Mouse (Mus musculus) embryo, embryonic 10 days (tissue): ENCODE results near the gene Asic2.

Experiments used
- DNase-seq: peaks from one replicate; pipeline ENCODE4 v3.0.0-alpha.2; 2015; ENCODE audit warnings: low spot score

The Asic2 gene

DNA sequence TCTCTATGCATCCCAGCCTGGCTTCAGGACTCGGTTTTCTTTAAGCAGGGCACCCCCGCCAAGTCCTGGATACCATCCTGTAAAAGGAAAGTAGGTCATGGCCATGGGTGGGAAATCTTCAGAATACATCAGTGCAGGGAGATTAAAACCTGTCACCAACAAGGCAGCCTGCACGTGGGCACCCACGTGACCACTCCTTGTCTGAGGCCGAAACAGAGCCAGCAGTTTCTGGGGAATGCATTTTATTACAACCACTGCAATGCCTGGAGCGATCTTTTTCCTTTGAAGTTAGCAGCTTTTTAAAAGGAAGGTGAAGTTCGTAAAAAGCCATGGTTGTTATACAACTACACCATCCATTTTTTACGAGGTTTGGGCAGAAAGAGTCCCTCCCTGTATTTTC lies 873.7 kb downstream of the Asic2 start:
- DNase-seq = no peak

DNA sequence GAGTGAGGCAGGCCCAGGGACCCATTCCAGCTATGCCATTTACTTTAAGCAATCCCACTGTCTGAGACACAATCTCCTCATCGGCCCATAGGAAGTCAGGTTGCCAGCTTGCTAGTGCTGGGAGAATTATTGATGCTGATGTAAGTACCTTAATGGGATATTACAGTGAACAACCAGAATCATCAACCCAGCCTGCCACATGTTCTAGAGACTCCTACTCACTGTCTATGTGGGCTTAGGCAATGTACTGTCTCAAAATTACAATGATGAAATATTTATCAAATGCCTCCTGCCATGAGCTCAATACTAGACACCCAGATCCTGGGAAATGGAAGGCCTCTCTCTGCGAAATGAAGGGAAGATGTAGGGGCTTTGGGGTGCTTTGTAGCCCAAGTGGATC lies 876.1 kb downstream of the Asic2 start:
- DNase-seq = no peak

DNA sequence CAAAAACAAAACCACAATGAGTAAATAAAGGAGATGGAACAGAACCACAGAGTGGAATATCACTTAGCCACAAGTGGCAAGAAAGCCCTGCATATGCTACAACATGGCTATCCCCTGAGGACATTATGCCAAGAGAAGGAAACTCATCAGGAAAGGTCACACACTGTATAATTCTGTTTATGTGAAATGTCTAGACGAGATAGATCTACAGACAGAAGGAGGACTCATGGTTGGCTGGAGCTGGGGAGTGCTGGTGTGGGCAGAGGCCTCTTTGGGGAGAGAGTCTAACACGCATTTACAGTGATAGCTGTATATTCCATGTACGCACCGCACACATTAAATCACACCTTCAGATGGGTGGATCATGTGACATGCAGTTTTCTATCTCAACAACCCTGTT lies 884.4 kb downstream of the Asic2 start:
- no peak for DNase-seq

DNA sequence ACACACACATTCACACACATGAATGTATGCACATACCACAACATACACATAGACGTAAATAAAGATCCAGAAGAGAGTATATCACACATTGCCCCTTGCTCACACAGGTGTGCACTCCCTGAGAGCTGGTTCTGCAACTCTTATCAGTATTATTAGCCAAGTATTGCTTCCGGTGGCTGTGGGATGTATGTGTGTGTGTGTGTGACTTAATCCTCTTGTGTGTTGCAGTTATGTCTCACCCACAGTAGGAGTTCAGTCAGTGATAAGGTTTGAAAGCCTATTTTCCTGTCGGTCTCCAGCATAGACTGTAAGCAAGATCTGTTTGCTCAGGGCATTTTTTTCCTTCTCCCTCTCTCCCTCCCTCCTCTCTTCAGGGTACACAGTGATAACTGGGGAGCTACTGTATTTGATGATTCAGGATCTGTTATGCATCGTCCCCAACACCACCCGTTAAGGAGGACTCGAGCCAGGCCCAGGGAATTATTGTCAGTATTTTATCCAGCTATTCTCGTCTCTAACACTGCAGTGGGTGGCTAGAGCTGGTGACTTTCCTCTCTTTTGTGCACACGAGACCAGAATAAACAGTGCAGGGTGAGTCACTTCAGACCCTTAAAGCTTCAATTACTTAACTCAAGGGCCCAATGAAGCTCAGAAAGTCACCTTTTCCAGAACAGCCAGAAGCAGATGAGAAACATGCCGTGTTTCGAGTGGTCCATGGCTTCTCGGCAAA lies 888.0 kb downstream of the Asic2 start:
- no peak for DNase-seq

DNA sequence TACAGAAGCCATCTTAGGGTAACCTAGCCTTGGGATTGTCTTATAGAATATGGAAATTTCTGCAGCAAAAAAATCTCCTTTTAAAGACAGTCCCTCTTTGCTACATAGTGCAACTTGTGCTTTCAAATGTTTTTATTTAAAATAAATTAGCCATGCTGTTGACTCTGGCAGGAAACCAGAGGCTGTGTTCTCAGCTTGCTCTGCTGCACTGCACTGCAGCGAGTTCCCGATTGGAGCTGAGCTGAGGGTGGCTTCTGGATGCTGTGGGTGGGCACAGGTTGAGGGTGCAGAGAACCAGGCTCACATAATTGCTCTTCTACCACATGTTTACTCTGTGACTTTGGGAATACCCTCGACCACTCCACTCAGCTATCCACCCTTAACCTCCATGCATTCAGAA lies 889.0 kb downstream of the Asic2 start:
- DNase-seq = no peak

DNA sequence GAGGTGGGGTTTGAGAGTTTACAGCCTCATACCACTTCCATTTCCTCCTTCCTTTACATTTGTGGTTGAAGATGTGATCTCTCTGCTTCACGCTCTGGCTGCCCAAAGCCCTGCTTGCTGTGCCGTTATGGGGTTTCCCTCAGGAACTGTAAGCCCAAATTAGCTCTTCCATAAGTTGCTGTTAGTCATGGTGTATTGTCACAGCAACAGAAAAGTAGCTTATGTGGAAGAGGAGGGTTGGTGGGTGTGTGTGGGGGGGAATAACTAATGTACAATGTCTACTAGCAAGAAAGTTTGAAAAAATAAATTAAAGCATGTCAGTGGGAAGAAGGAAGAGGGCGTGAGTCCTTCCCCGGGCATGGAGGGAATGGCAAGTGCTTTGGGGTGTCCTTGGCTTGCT lies 896.4 kb downstream of the Asic2 start:
- no peak for DNase-seq

DNA sequence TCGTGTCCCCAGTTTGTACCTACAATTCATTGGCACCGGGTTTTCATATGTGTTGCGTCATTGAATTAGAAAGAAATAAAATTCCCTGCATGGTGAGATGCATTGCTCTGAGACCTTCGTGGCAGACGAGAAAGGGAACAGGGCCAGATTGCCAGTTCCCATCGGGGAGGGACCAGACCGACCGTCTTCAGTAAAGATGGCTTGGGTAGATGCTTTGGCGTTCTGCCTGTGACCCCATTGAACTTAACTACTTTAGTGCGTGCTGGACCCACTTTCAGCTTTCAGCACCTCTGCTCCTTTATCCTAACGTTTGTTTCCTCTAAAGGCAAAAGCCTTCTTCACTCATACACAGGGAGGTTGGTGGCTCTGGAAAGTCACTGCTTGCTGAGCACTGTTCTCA lies 902.9 kb downstream of the Asic2 start:
- no peak for DNase-seq

DNA sequence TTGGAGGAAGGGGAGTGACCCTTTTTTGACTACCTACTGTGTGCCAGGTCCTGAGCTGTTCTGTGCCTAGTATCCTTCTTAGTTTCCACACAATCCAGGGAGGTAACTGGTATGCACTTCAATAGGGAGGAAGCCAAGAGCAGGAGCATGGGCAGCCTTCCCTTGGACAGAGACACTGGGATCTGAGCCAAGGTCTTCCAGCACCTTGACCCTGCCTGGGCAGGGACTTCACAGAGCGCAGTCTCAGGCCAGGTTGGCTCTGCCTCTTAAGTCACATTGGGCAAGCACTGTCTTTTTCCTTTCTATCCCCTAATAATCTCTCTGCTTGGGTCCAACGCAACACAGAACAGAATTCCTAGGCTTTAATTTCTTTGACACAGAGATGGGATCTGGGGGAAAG lies 904.3 kb downstream of the Asic2 start:
- DNase-seq = no peak

DNA sequence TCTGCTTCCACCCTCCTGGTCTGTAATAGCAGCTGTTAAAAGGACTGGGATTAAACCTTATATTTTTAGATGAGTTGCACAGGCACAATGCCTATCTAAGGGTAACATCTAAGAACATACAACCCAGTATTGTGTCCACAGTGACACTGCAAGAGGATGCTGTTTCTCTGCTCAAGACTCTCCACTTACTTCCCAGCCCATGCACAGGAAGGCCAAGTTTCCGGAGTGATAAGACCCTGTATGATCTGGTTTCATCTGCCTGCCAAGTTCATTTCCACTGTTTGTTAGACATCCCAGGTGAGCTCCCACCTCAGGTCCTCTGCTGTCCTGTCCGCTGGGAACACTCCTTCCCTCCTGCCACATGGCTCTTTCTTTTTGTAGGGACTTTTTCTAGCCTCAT lies 908.2 kb downstream of the Asic2 start:
- no peak for DNase-seq

DNA sequence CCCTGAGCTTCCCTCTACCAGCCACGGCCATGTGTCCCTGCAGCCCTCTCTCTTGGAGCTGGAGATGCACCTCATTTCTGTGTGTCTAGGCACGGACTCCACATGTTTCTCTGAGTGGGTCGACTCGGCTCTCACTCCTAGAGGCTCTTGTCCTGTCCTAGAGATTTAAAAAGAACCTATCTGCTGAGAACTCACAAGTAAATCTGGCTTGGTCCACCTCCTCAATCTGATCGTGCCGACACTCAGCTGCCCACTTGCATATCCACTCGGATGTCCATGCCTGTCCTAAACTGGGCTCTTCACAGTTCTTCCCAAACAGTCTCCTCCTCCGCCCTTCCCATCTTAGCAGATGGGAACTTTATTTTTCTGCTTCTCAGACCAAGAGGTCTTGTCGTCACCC lies 908.7 kb downstream of the Asic2 start:
- DNase-seq = no peak

DNA sequence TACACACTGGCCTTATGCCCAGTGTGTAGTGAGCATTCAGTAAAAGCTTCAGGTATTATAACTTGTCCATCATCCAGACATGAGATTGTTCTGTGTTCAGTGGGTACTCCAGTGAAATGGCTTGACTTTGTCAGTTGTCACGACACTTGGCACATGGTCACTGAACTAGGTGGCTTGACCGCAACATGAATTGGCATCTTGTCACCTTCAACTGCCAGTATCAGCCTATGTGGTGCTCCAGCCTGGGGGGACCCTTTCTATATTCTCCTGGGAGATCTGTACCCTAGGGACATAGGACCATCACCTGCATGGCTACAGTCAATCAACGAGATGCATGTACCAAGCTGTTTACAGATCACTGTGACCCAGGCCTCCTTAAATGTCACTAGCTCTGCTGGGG lies 910.8 kb downstream of the Asic2 start:
- DNase-seq = no peak

DNA sequence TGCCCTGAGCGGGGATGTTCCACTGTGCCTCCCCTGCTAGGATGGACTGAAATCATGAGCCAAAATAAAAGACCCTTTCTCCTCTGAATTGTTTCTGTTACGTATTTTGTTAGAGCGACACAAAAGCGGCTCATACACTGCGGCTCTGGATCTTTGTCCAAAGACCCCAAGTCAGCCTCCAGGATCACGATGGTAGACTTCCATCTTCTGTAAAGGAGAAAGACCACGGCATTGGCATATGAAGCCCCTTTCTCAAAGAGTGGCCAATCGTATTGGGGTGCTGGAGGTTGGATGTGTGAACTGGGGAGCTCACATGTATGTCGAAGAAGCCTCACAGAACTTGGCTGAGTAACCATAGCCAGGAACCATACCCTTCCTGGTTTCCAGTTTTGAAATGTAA lies 911.5 kb downstream of the Asic2 start:
- no peak for DNase-seq

DNA sequence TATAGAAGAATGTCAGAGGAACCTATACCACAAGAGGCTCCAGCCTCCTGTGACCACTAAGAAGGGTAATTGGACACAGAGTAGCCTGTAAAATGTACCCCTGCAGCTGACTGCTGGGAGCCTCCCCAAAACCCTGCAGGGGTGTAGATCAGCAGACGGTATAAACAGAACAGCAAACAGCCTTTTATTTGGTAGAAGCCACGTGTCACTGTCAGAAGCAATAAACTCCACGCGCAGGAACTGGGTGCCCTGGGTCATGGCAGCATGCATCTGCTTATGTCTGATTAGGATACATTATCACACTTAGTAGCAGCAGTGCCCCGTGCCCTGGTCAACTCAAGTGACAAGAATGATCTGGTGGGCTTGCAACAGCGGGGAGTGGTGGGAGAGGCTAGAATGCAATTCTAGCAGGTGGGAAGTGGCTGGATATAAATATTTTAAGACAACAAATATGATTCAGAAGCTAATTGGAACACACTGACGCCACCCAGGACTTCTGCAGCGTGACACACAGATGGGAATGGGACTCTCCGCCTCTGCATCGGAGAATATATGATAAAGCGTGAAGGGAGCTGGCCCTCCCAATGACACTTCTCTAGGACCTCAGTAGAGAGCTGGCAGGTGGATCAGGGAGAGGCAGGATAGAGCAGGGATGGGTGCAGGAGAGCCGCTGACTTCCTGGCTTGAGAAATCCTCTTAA lies 912.7 kb downstream of the Asic2 start:
- DNase-seq = no peak

DNA sequence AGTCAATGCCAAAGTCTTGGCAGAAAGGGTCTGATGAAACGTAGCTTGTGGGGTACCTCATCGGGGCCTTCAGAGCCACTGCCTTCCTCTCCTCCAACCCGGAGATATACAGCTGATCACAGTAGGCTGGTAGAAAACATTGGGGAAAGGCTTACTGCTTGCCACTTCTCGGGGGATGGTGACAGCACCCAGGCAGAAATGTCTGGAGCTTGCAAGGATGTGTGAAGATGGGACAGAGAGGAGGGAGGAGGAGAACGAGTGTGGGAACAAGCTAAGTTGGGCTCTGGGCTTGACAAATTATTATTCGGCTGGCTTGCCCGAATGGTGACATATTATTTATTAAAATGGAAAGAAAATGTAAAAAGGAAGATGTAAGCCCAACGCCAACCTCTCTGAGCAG lies 914.4 kb downstream of the Asic2 start:
- DNase-seq = no peak

DNA sequence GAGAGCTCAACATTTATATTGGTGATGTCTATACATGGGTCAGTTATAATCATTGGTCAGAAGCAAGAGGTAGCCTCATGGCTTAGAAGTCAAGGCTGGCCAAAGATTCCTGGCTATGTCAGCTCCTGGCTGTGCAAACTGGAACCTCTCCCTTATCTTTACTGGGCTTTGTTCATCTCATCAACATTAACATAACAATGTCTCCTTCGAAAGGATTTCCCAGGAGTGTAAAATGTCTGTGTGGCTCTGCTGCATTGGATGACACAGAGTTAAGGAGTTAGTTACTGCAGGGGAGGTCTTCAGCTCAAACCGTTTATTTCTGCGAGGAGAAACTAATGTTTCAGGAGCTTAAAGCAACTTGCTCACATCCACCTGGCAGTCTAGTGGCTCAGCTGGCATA lies 926.6 kb downstream of the Asic2 start:
- no peak for DNase-seq

DNA sequence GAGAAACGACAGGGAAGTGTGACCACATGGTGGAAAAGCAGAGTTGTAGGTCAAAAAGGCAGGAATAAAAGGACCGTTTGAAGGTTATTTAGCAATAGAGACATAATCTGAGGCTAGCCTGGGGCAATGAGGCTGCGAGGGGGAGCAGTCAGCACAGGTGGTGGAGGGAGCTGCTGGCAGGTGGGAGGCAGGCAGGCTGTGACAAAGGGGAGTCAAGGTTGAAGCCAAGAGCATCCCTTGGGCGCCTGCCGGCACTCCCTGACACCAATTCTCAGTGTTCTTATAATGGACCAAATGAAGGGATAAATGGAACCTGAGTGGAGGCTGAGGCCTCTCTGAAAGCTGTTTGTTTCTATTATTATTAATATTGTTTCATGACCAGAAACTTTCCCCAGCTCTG lies 928.3 kb downstream of the Asic2 start:
- DNase-seq = no peak

DNA sequence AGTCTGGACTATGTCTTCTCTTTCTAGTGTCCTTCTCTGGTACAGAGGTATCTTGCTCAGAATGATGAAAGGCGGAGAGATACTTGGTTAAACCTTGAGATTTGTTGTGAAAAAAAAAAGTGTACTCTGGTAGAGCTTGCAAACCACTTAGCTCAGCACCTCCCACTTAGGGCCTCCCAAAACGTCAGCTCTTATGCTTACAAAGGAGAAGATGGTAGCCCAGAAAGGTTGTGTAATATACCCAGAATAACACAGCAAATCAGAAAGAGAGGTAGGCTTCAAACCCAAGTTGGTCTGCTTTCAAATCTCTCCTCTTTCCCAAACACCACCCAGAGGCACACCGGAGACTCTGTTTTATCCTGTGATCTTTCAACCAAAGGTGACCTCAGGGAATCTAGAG lies 936.1 kb downstream of the Asic2 start:
- DNase-seq = no peak

DNA sequence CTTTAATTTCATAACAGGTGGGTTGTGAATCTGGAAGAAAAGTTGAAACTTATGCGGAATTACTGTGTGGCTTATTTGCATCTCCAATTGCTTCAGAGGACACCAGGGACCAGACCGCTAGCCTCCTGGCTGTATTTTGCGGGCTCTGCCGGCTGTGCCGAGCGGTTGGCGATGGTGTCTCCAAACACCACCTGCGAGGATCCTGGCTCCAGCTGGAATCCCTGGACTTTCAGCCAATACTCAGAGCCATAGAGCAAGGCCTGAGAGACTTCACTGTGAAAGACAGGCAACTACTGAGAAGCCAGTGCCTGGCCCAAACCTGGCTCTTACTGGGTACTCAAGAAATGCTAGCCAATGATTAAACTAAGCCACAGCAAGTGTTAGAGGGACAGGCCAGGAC lies 953.5 kb downstream of the Asic2 start:
- DNase-seq = no peak

DNA sequence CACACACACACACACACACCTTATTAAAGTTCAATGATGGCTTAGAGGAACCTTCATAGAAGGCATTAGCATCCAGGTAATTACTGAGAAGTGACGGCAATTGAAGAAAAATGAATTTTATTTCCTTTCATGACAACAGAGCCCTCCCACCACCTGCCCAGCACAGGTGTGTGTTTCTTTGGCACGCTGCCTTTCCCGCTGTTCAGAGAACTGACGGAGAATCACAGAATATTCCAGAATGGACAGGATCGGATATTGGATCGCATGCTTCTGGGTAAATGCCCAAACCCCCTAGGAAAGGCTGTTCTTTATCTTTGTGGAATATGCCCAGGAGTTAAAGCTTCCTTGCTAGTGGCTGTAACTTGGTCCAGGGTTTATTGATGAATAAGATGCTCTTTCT lies 954.8 kb downstream of the Asic2 start:
- no peak for DNase-seq

DNA sequence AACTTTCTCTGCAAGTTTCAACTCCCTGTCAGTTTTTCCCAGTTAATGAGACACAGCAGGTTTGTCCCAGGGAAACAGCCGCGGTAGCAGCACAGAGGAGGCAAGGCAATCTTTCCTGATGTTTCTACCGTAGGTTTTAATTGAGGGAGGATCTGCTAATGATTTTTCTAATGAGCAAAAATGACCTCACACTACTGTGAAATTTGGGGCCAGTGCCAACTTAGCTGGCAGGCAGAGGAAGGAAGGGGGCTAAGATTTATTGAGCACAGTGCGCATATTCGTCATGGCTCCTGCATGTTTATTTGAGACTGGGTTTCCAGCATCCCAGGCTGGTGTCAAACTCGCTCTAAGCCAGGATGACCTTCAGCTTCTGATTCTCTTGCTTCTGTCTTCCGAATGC lies 957.5 kb downstream of the Asic2 start:
- no peak for DNase-seq

DNA sequence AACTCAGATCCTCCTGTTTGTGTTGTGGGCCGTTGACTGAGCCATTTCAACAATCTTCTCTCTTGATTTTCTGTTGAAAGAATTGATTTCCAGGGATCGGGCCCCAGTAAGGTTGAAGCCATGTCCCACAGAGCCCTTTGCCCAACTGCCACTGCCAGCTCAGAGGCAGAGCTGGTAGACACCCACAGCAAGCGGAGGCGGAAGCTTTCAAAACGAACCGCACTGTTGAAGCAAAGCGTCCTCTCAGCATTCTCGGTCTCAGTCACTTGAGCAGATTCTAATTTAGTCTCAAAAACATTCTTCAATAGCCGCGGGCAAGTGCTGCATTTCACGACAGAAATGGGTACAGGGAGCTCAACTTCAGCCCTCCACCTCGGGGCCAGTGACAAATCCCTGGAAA lies 958.9 kb downstream of the Asic2 start:
- DNase-seq = no peak

DNA sequence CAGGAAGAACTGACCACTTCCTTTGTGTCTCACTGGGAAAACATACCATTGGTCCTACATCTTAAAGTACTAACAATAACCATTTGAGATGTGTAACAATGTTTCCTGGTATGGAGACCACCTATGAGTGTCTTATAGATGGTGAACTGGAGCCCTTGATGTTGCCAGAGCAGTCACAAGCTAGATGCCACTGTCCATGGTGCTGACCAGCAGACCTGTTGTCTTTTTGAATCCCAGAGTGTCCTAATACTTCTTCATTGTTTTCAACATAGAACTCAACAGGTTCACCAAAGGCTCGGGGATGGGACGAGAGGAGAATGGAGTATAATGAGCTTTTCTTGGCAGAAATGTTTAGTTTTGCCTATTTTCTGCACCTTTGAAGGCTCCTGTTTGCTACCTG lies 962.4 kb downstream of the Asic2 start:
- DNase-seq = peak; percentile 84

DNA sequence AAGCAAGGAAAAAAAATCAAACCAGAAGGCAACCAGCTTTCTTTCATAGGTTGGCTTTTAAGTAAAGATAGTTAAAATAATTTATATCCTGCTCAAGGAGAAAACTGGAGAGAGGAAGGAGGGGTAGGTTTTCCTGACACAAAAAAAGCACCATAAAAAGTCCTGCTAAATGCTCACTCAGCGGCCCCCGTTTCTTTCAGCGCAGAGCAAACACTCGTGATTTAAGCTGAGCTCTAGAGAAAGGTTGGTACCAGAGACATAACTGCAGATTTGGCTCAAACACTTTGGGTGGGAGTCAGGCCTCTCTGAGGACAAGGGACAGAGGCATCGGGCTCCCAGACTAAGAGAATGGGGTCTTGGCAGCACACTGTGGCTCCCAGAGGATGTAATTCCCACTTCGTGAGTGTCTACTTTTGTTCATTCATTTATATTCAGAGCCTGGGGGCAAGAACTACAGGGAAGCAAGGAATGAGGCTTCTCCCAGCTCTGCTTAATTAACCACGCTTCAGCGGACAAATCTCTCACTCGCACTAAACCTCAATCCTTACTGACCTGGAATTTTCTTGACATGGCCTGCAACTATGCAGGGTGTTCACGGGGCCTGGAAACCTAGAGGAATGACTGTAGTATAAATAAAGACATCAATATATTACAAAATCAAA lies 965.4 kb downstream of the Asic2 start:
- no peak for DNase-seq

DNA sequence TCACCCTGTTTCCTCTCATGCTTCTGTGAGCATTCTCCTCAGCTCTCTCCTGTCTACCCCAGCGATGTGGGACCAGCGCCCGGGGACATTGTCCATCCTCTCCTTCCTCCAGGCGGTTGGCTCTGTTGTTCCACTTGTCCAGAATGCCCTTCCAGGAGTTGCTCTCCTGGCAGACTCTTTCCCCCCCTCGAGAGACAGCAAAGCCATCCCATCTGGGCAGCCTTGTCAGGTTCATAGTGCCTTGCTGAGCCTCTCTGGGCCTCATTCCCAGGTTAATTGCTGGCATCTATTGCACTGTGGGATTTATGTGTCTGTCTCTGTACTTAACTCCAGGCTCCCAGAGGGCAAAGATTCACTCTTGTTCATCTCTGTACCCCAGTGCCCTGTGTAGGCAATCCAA lies 972.6 kb downstream of the Asic2 start:
- DNase-seq = no peak
